Mouse (Mus musculus): ENCODE data around the gene Heatr9. TPM values are rescaled to one million over a fixed set of nuclear protein-coding genes. Genes with fewer than 3 reads are reported as not detected.

The Heatr9 gene
- polyA plus RNA-seq, 1 experiment from 2014 or later, result 0.10 TPM

Other genes starting within 250 kb of the Heatr9 start
- gene Slfn14, start 235.4 kb downstream of the Heatr9 start, polyA plus RNA-seq (2016; fragmentation: Nextera tagmentation; extraction: Ambion mirVana), result 0.11 and 0.30 TPM in 2 replicates
- 78.9 and 89.2 TPM in 2 replicates for gene Ap2b1, start 223.2 kb downstream of the Heatr9 start, polyA plus RNA-seq (2016; fragmentation: Nextera tagmentation; extraction: Ambion mirVana)
- gene Pex12, start 219.6 kb downstream of the Heatr9 start, polyA plus RNA-seq (2016; fragmentation: Nextera tagmentation; extraction: Ambion mirVana), result 13.9 and 17.2 TPM in 2 replicates
- 4.3 and 11.1 TPM in 2 replicates for gene Rasl10b, start 113.0 kb downstream of the Heatr9 start, polyA plus RNA-seq (2016; fragmentation: Nextera tagmentation; extraction: Ambion mirVana)
- gene Gas2l2, start 92.7 kb downstream of the Heatr9 start, polyA plus RNA-seq (2016; fragmentation: Nextera tagmentation; extraction: Ambion mirVana), result 0.27 and 0.39 TPM in 2 replicates
- gene 1700020L24Rik, start 84.5 kb downstream of the Heatr9 start, polyA plus RNA-seq (2016; fragmentation: Nextera tagmentation; extraction: Ambion mirVana), result 0.97 TPM in 1 of 2 replicates, not detected in the other
- gene Mmp28, start 59.1 kb downstream of the Heatr9 start, polyA plus RNA-seq (2016; fragmentation: Nextera tagmentation; extraction: Ambion mirVana), result 1.1 and 1.3 TPM in 2 replicates
- gene Taf15, start 49.1 kb downstream of the Heatr9 start, polyA plus RNA-seq (2016; fragmentation: Nextera tagmentation; extraction: Ambion mirVana), result 9.2 and 11.3 TPM in 2 replicates
- gene Ccl5, start 8.3 kb upstream of the Heatr9 start, polyA plus RNA-seq (2016; fragmentation: Nextera tagmentation; extraction: Ambion mirVana), result not detected in 2 replicates
- gene Ccl9, start 56.5 kb upstream of the Heatr9 start, polyA plus RNA-seq (2016; fragmentation: Nextera tagmentation; extraction: Ambion mirVana), result 1.1 and 1.5 TPM in 2 replicates
- gene Ccl6, start 70.9 kb upstream of the Heatr9 start, polyA plus RNA-seq (2016; fragmentation: Nextera tagmentation; extraction: Ambion mirVana), result 1.9 and 3.0 TPM in 2 replicates
- gene Rpl9-ps1, start 123.4 kb upstream of the Heatr9 start, polyA plus RNA-seq (2016; fragmentation: Nextera tagmentation; extraction: Ambion mirVana), result not detected in 2 replicates
- gene Ccl3, start 127.2 kb upstream of the Heatr9 start, polyA plus RNA-seq (2016; fragmentation: Nextera tagmentation; extraction: Ambion mirVana), result 1.2 and 1.3 TPM in 2 replicates
- gene Ccl4, start 140.4 kb upstream of the Heatr9 start, polyA plus RNA-seq (2016; fragmentation: Nextera tagmentation; extraction: Ambion mirVana), result 0.58 TPM in 1 of 2 replicates, not detected in the other
- gene Wfdc17, start 181.8 kb upstream of the Heatr9 start, polyA plus RNA-seq (2016; fragmentation: Nextera tagmentation; extraction: Ambion mirVana), result 0.31 TPM in 1 of 2 replicates, not detected in the other
- gene Wfdc18, start 186.8 kb upstream of the Heatr9 start, polyA plus RNA-seq (2016; fragmentation: Nextera tagmentation; extraction: Ambion mirVana), result not detected in 2 replicates
- not detected in 2 replicates for gene Wfdc21, start 224.8 kb upstream of the Heatr9 start, polyA plus RNA-seq (2016; fragmentation: Nextera tagmentation; extraction: Ambion mirVana)
- 30.0 and 30.1 TPM in 2 replicates for gene Heatr6, start 231.5 kb upstream of the Heatr9 start, polyA plus RNA-seq (2016; fragmentation: Nextera tagmentation; extraction: Ambion mirVana)

Measured in hindbrain, embryonic 10.5 days (tissue).